Mouse (Mus musculus) midbrain, embryonic 11.5 days (tissue): ENCODE data around the gene Ralgps2. TPM values are rescaled to one million over a fixed set of nuclear protein-coding genes. Genes with fewer than 3 reads are reported as not detected.

Experiments used
- ATAC-seq: fragments of 200-750 bp; cut with Nextera tagmentation; 2 replicates; pipeline ENCODE4 v1.8.0; 2017; ENCODE audit warnings: moderate TSS enrichment, moderate library complexity; ENCODE audit not compliant: low FRiP score
- DNase-seq: peaks from one replicate; pipeline ENCODE4 v3.0.0; 2015; ENCODE audit warnings: low spot score; ENCODE audit errors: missing footprints
- H3K27ac ChIP-seq: fragments of 300-500 bp; sonication (generic); 2 replicates; pipeline ENCODE4 v1.5.1; 2014; ENCODE audit warnings: low read depth, low read length
- H3K27me3 ChIP-seq: fragments of 300-500 bp; sonication (generic); 2 replicates; pipeline ENCODE4 v1.6.1; 2014; ENCODE audit warnings: mild to moderate bottlenecking, low read length, moderate library complexity, mixed read lengths; ENCODE audit not compliant: control insufficient read depth, insufficient read depth
- H3K36me3 ChIP-seq: fragments of 300-500 bp; sonication (generic); 2 replicates; pipeline ENCODE4 v1.6.1; 2014; ENCODE audit warnings: mild to moderate bottlenecking, low read length, moderate library complexity, mixed read lengths; ENCODE audit not compliant: control insufficient read depth, insufficient read depth
- H3K4me1 ChIP-seq: fragments of 300-500 bp; sonication (generic); 2 replicates; pipeline ENCODE4 v1.6.1; 2014; ENCODE audit warnings: low read length; ENCODE audit not compliant: control insufficient read depth, insufficient read depth
- H3K4me2 ChIP-seq: fragments of 300-500 bp; sonication (generic); 2 replicates; pipeline ENCODE4 v1.6.1; 2014; ENCODE audit warnings: mild to moderate bottlenecking, moderate library complexity
- H3K4me3 ChIP-seq: fragments of 300-500 bp; sonication (generic); 2 replicates; pipeline ENCODE4 v1.5.1; 2014; ENCODE audit warnings: low read depth, low read length
- H3K9ac ChIP-seq: fragments of 300-500 bp; sonication (generic); 2 replicates; pipeline ENCODE4 v1.6.1; 2014; ENCODE audit warnings: low read length
- H3K9me3 ChIP-seq: fragments of 300-500 bp; sonication (generic); 2 replicates; pipeline ENCODE4 v1.6.1; 2016; ENCODE audit warnings: low read length; ENCODE audit not compliant: control insufficient read depth
- WGBS: fragments of 180-500 bp; shearing (Covaris S2); extraction: QIAGEN DNeasy Blood & Tissue Kit; methylation state at CpG from one replicate; pipeline ENCODE4 v1.1.7; 2014; 5-methylcytosine and 5-hydroxymethylcytosine counted together
- polyA plus RNA-seq: library from polyadenylated mRNA; unstranded; fragments of >200 nt; fragmentation: Nextera tagmentation; extraction: Ambion mirVana; gene quantifications from 2 replicates; pipeline ENCODE4 v1.2.1, GENCODE M21; 2014

The Ralgps2 gene
- polyA plus RNA-seq, 1 experiment from 2014 or later, result 85.1 TPM

DNA sequence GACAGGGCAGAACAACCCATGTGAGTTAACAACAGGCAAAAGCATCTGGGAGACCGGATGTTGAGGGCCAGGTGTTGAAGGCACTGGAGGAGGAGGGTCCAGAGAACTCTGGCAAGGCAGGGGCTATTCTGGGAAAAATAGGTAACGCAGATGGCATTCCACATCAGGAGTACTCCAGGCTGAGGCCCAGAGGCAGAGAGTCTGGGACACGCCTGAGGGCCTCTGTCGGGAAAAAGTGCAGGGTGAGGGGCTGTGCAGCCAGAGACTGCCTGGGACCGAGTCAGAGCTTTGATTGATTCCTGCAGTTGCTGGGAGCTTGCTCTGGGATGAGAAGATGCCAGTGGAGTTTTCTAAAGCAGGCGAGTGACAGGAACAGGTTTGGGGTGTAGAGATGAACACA is 160.4 kb downstream of the Ralgps2 start:
- DNase-seq (no peak), ATAC-seq (no peak)
- no peak overlapping the region for H3K4me2 ChIP-seq
- no peak overlapping the region for H3K4me3 ChIP-seq
- H3K36me3 ChIP-seq, result no peaks in the 10 kb centered on the region
- no peak overlapping the region for H3K9ac ChIP-seq
- H3K9me3 ChIP-seq, result no peaks in the 10 kb centered on the region
- 40% methylated on average over 6 of the region's 6 CpGs for WGBS
- no peak overlapping the region for H3K27ac ChIP-seq
- H3K4me1 ChIP-seq, result peaks cover 33% of the 10 kb centered on the region
- peaks cover 9% of the 10 kb centered on the region; the same call in 1 of the 2 replicates for H3K27me3 ChIP-seq

DNA sequence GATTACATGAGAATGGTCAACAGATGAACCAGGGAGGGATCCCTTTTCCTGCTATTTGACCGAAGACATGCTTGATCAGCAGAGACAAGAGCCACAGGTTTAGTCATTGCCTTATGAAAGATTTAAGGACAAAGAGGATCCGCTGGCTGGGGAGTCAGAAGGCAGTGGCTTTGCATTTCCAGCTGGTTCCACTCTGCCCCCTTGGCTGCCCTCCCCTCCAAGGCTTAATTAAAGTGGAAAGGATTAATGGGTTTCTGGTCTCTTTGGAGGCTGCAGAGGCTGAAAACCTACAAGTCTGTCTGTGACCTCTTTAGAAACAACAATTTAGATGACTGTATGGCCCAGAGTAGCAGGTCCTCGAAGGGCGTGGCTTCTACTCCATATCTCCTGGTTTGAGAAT is 161.5 kb downstream of the Ralgps2 start:
- Histone ChIP-seq H3K9me3 (no peaks in the 10 kb centered on the region), H3K4me2 (no peak overlapping the region), H3K4me1 (peaks cover 33% of the 10 kb centered on the region), H3K9ac (no peak overlapping the region), H3K4me3 (no peak overlapping the region), H3K27me3 (peaks cover 6% of the 10 kb centered on the region; the same call in 1 of the 2 replicates), H3K27ac (no peak overlapping the region), H3K36me3 (no peaks in the 10 kb centered on the region)
- ATAC-seq (no peak), DNase-seq (no peak)
- WGBS, result 58% methylated on average over 4 of the region's 4 CpGs

- peaks cover 5% of the 10 kb centered on the region; the same call in 1 of the 2 replicates for H3K27me3 ChIP-seq
- WGBS, result 85% methylated on average over 7 of the region's 7 CpGs
- no peak overlapping the region for H3K9ac ChIP-seq
- peaks cover 17% of the 10 kb centered on the region for H3K4me1 ChIP-seq
- no peaks in the 10 kb centered on the region for H3K36me3 ChIP-seq
- no peak for ATAC-seq
- no peak overlapping the region for H3K4me3 ChIP-seq
- H3K4me2 ChIP-seq, result no peak overlapping the region
- no peaks in the 10 kb centered on the region for H3K9me3 ChIP-seq
- DNase-seq, result no peak
- H3K27ac ChIP-seq, result no peak overlapping the region
These were observed 163.4 kb downstream of the Ralgps2 start for GRCm38 (mm10) chr1:156775983-156776382.

DNA sequence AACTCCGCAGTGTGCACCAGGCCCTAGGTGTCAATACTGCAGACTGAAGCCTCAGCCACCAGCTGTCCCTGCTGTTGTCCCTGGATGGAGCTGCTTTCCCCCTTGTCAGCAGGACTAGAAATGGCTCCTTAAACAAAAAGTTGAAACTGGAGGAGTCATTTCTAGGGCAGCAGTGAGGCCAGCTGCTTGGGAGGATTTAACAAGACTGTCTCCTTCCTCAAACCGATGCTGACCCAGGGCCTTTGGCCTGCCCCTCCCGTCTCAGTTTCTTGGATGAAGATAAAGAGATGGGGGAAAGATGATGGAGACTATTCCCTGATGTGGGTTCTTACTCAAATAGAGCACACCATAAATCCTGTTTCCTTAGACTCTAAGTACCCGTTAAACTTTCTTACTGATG is 164.2 kb downstream of the Ralgps2 start:
- DNase-seq (no peak), ATAC-seq (no peak)
- H3K9ac ChIP-seq, result no peak overlapping the region
- peaks cover 11% of the 10 kb centered on the region for H3K4me1 ChIP-seq
- no peak overlapping the region for H3K4me2 ChIP-seq
- H3K27me3 ChIP-seq, result peaks cover under 1% of the 10 kb centered on the region; the same call in 1 of the 2 replicates
- H3K27ac ChIP-seq, result no peak overlapping the region
- H3K36me3 ChIP-seq, result no peaks in the 10 kb centered on the region
- WGBS, result 87% methylated on average over 4 of the region's 4 CpGs
- H3K4me3 ChIP-seq, result no peak overlapping the region
- no peaks in the 10 kb centered on the region for H3K9me3 ChIP-seq

DNA sequence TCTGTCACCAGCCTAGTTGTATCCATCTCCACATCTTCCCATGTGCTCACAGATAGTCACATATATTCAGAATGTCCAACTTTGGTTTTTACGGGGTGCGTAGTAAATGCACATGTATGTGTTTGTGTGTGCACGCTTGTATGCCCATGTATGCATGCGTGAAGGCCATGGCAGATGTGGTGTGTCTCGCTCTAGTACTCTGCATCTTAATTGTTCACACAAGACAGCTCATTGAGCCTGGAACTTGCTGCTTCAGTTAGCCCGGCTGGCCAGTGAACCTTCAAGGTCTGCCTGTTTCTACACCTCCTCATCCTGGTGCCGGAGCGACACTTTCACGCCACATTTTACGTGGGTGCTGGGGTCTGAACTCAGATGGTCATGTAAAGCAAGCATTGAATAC is 168.6 kb downstream of the Ralgps2 start:
- Histone ChIP-seq H3K9me3 (peaks cover 7% of the 10 kb centered on the region; the same call in 1 of the 2 replicates), H3K4me3 (no peak overlapping the region), H3K36me3 (no peaks in the 10 kb centered on the region), H3K27ac (no peak overlapping the region), H3K4me1 (no peaks in the 10 kb centered on the region), H3K27me3 (no peaks in the 10 kb centered on the region), H3K4me2 (no peak overlapping the region), H3K9ac (no peak overlapping the region)
- 95% methylated on average over 10 of the region's 10 CpGs for WGBS
- DNase-seq (no peak), ATAC-seq (no peak)

GRCm38 (mm10) chr1:156769621-156770297 is 169.7 kb downstream of the Ralgps2 start:
- DNase-seq, result no peak
- WGBS, result 82% methylated on average over 18 of the region's 18 CpGs
- no peak for ATAC-seq
- Histone ChIP-seq H3K4me3 (no peak overlapping the region), H3K9me3 (peaks cover 7% of the 10 kb centered on the region; the same call in 1 of the 2 replicates), H3K4me2 (no peak overlapping the region), H3K4me1 (no peaks in the 10 kb centered on the region), H3K36me3 (no peaks in the 10 kb centered on the region), H3K27ac (no peak overlapping the region), H3K9ac (no peak overlapping the region), H3K27me3 (no peaks in the 10 kb centered on the region)

DNA sequence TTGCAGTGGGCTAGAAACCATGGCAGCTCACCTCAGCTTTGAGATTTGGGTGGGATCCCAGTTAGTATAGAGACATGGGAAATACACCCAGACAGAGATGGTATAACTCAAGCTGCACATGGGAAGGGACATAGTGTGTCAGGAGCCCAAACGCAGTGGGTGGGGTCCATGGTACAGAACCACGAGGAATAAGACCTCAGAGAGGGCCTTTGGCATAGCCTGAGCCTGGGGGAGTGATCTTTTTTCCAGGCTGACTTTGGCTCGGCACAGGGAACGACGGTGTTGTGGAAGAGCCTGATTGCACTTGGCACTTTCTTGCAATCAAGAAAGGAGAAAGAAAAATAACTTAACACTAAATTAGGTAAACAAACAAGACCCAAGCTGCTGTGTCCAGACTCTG is 170.3 kb downstream of the Ralgps2 start:
- Histone ChIP-seq H3K9ac (no peak overlapping the region), H3K4me3 (no peak overlapping the region), H3K4me1 (no peaks in the 10 kb centered on the region), H3K9me3 (peaks cover 7% of the 10 kb centered on the region; the same call in 1 of the 2 replicates), H3K36me3 (no peaks in the 10 kb centered on the region), H3K4me2 (no peak overlapping the region), H3K27me3 (no peaks in the 10 kb centered on the region), H3K27ac (no peak overlapping the region)
- 86% methylated on average over 5 of the region's 5 CpGs for WGBS
- no peak for ATAC-seq
- no peak for DNase-seq

- Histone ChIP-seq H3K27me3 (no peaks in the 10 kb centered on the region), H3K27ac (no peak overlapping the region)
- WGBS, result 96% methylated on average over 3 of the region's 3 CpGs
These were observed 174.1 kb downstream of the Ralgps2 start for GRCm38 (mm10) chr1:156765311-156765710.

DNA sequence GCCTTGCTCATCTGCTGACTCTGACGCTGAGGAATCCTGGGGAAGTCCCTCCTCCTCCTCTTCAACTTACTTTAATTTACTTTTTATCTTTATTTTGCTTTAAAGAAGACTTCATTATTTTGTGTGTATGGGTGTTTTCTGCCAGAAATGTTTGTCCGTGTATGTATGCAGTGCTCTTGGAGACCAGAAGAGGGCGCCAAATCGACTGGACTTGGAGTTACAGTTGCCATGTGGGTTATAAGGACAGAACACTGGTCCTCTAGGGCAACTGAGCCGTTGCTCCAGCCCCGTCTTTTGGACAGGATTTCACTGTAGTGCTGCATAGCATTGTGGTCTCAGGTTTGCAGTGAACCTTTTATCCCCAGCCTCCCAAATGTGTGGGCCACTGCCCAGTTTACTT is 174.8 kb downstream of the Ralgps2 start:
- peaks cover 7% of the 10 kb centered on the region; the same call in 1 of the 2 replicates for H3K9me3 ChIP-seq
- 69% methylated on average over 6 of the region's 6 CpGs for WGBS
- no peak for ATAC-seq
- no peak overlapping the region for H3K9ac ChIP-seq
- H3K36me3 ChIP-seq, result no peaks in the 10 kb centered on the region
- no peak for DNase-seq
- H3K27me3 ChIP-seq, result no peaks in the 10 kb centered on the region
- H3K27ac ChIP-seq, result no peak overlapping the region
- H3K4me1 ChIP-seq, result peaks cover 3% of the 10 kb centered on the region; the same call in 1 of the 2 replicates
- no peak overlapping the region for H3K4me3 ChIP-seq
- no peak overlapping the region for H3K4me2 ChIP-seq

More at GRCm38 (mm10) chr1:156765311-156765710, 174.1 kb downstream of the Ralgps2 start:
- Histone ChIP-seq H3K4me2 (no peak overlapping the region), H3K4me3 (no peak overlapping the region), H3K36me3 (no peaks in the 10 kb centered on the region), H3K4me1 (peaks cover 3% of the 10 kb centered on the region; the same call in 1 of the 2 replicates), H3K9me3 (peaks cover 7% of the 10 kb centered on the region; the same call in 1 of the 2 replicates), H3K9ac (no peak overlapping the region)
- DNase-seq, result no peak
- ATAC-seq, result no peak
